Mouse (Mus musculus): ENCODE results near the gene Hyal5. TPM values are rescaled to one million over a fixed set of nuclear protein-coding genes. Genes with fewer than 3 reads are reported as not detected.

Hyal5 gene
- total and polyA plus RNA-seq, 2 experiments from 2014 or later: not detected

DNA sequence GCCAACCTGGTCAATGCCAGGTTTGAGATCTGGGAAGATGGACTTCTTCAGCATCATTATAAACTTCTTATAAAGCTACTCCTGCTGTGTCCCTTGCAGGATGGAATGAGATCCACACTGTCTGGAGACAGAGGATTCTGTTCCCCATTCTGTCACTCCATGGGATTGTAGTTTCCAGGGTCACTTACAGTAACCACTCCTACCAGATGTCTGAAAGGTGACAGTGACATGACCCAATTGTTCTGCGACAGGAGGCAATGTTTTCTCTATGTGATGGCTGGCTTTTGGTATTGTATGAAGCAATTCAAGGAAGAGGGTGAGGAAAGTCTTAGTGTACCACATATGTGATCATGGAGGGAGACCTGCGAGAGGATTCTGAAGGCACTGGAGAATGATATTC lies 50.0 kb downstream of the Hyal5 start:
- Histone ChIP-seq H3K9me3 (ENCODE audit: low read length) (no peaks in the 10 kb centered on the region), H3K27ac (no peak overlapping the region), H3K27me3 (ENCODE audit: insufficient read depth, low read length) (no peaks in the 10 kb centered on the region), H3K4me1 (ENCODE audit: insufficient read depth, low read length) (no peaks in the 10 kb centered on the region), H3K4me3 (ENCODE audit: low read length) (no peak overlapping the region), H3K9ac (replicated peaks; ENCODE audit: low read length) (no peak overlapping the region), H3K4me2 (ENCODE audit: low read depth, low read length) (no peak overlapping the region), H3K36me3 (ENCODE audit: insufficient read depth, low read length) (no peaks in the 10 kb centered on the region)
- ATAC-seq: no peak
- no peak for TF ChIP-seq CTCF (IDR thresholded peaks at IDR 0.05; ENCODE audit: low read depth)
- WGBS: 90% methylated on average over 2 of the region's 2 CpGs
- no peak for DNase-seq (ENCODE audit: low spot score)

DNA sequence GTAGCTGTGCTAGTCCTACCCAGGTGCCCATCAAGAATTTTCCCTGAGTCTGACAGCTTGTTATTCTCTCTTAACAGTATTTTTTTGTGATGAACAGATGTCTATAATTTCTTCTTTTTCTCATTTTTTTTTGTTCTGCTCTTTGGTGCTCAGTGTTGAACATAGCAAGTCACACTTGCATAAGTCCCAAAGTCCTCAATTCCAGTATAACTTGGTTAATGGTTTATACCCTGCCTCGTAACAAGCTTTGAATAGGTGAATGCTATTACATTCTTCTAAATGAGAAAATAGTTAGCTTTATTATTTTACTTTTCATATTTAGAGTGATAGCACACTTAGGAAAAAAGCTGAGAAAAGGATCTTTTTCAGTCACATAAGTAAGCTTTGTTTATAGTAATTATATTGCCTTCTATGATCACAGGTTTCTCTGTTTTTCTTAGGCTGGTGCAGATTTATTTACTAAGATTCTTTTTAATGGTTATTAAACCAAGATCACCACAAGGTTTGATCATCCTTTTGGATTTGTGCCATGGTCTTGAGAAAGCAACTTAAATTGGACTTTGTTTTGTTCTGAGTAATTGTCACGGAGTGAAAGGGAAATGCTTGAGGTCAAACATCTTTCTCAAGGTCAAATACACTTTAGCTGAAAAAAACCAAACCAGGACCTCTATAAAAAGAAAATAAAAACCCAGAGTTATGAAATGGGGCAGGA lies 52.4 kb downstream of the Hyal5 start:
- no peak overlapping the region for H3K4me2 ChIP-seq (ENCODE audit: low read depth, low read length)
- no peaks in the 10 kb centered on the region for H3K27me3 ChIP-seq (ENCODE audit: insufficient read depth, low read length)
- ATAC-seq (no peak), DNase-seq (ENCODE audit: low spot score) (no peak)
- 74% methylated on average over 2 of the region's 2 CpGs for WGBS
- no peak overlapping the region for H3K4me3 ChIP-seq (ENCODE audit: low read length)
- no peaks in the 10 kb centered on the region for H3K36me3 ChIP-seq (ENCODE audit: insufficient read depth, low read length)
- no peaks in the 10 kb centered on the region for H3K4me1 ChIP-seq (ENCODE audit: insufficient read depth, low read length)
- H3K27ac ChIP-seq: no peak overlapping the region
- no peak for TF ChIP-seq CTCF (IDR thresholded peaks at IDR 0.05; ENCODE audit: low read depth)
- H3K9me3 ChIP-seq (ENCODE audit: low read length): no peaks in the 10 kb centered on the region
- no peak overlapping the region for H3K9ac ChIP-seq (replicated peaks; ENCODE audit: low read length)

GRCm38 (mm10) chr6:24910728-24911105 lies 52.9 kb downstream of the Hyal5 start:
- Histone ChIP-seq H3K4me3 (ENCODE audit: low read length) (no peak overlapping the region), H3K4me1 (ENCODE audit: insufficient read depth, low read length) (no peaks in the 10 kb centered on the region), H3K9me3 (ENCODE audit: low read length) (no peaks in the 10 kb centered on the region), H3K9ac (replicated peaks; ENCODE audit: low read length) (no peak overlapping the region), H3K4me2 (ENCODE audit: low read depth, low read length) (no peak overlapping the region), H3K27ac (no peak overlapping the region), H3K27me3 (ENCODE audit: insufficient read depth, low read length) (no peaks in the 10 kb centered on the region), H3K36me3 (ENCODE audit: insufficient read depth, low read length) (no peaks in the 10 kb centered on the region)
- no peak for TF ChIP-seq CTCF (IDR thresholded peaks at IDR 0.05; ENCODE audit: low read depth)
- ATAC-seq (no peak), DNase-seq (ENCODE audit: low spot score) (no peak)

DNA sequence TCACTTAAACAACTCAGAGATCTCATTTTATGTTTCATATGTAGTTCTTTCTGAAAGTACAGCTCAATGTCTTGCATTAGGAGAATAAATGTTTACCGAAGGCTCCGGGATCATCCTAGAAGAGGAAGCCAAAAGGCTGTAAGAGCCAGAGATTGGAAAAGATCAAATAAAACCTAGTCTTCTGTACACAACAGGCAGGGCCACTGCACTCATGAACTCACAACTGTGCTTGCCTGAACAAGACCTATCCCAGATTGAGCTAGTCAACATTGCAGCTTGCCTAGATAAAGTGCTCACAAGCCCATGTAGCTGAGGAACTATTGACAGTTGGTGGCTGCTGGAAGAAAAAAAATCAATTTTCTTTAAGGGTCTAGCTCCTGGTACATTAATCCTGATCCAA lies 55.8 kb downstream of the Hyal5 start:
- no peaks in the 10 kb centered on the region for H3K36me3 ChIP-seq (ENCODE audit: insufficient read depth, low read length)
- H3K27me3 ChIP-seq (ENCODE audit: insufficient read depth, low read length): no peaks in the 10 kb centered on the region
- H3K4me2 ChIP-seq (ENCODE audit: low read depth, low read length): no peak overlapping the region
- WGBS: 95% methylated on average over 2 of the region's 2 CpGs
- no peak overlapping the region for H3K4me3 ChIP-seq (ENCODE audit: low read length)
- DNase-seq (ENCODE audit: low spot score) (no peak), ATAC-seq (no peak)
- H3K4me1 ChIP-seq (ENCODE audit: insufficient read depth, low read length): no peaks in the 10 kb centered on the region
- no peak overlapping the region for H3K27ac ChIP-seq
- H3K9ac ChIP-seq (replicated peaks; ENCODE audit: low read length): no peak overlapping the region
- no peaks in the 10 kb centered on the region for H3K9me3 ChIP-seq (ENCODE audit: low read length)
- TF ChIP-seq CTCF (IDR thresholded peaks at IDR 0.05; ENCODE audit: low read depth): no peak

DNA sequence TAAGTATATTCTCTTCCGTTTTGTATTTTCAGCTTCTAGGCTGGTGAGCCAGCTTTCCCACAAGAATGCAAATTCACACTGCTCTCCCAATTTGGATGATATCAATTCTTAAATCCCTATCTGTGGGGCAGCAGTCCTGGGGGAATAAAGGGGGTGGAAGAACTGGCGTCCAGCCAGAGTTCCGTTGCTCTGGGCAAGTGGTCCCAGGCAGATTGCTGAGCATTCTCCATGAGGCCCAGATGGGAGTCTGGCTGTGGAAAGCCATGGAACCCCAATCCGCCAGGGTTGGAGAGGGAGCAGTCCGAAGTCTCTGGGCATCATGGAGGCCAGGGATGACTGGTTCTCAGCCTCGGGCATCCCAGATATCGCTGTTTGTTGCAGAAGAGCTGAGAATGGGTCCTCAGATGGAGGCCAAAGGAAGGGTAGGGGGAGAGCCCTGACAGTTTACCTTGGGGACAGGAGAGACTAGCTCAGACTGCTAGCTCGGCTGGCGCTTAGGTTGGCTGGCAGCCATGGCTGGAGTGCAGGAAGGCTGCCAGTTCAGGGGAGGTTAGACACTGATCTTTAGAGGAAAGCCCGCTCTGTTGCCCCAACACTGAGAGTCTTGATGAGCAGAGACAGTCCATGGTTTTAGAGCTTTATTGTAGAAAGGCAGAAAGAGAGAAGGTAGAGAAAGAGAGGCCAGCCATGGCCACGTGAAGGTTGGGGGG lies 67.4 kb downstream of the Hyal5 start:
- Histone ChIP-seq H3K4me1 (ENCODE audit: insufficient read depth, low read length) (no peaks in the 10 kb centered on the region), H3K9ac (replicated peaks; ENCODE audit: low read length) (no peak overlapping the region), H3K9me3 (ENCODE audit: low read length) (no peaks in the 10 kb centered on the region), H3K27ac (no peak overlapping the region), H3K4me2 (ENCODE audit: low read depth, low read length) (no peak overlapping the region), H3K4me3 (ENCODE audit: low read length) (no peak overlapping the region), H3K36me3 (ENCODE audit: insufficient read depth, low read length) (no peaks in the 10 kb centered on the region), H3K27me3 (ENCODE audit: insufficient read depth, low read length) (no peaks in the 10 kb centered on the region)
- ATAC-seq (no peak), DNase-seq (ENCODE audit: low spot score) (peak; percentile 14)
- no peak for TF ChIP-seq CTCF (IDR thresholded peaks at IDR 0.05; ENCODE audit: low read depth)
- WGBS: 75% methylated on average over 11 of the region's 11 CpGs

Other genes with a start within 250 kb of the Hyal5 start
- gene Wasl, start 193.0 kb upstream of the Hyal5 start, total RNA-seq (2014; rRNA removed): 20.0 and 20.9 TPM in 2 replicates
- gene Wasl, start 193.0 kb upstream of the Hyal5 start, polyA plus RNA-seq (2015; fragmentation: Nextera tagmentation; extraction: Ambion mirVana): 57.4 and 61.0 TPM in 2 replicates
- gene Hyal6, start 124.8 kb upstream of the Hyal5 start, total RNA-seq (2014; rRNA removed): not detected in 2 replicates
- gene Hyal6, start 124.8 kb upstream of the Hyal5 start, polyA plus RNA-seq (2015; fragmentation: Nextera tagmentation; extraction: Ambion mirVana): not detected in 2 replicates
- not detected in 2 replicates for gene Hyal4, start 109.7 kb upstream of the Hyal5 start, total RNA-seq (2014; rRNA removed)
- not detected in 2 replicates for gene Hyal4, start 109.7 kb upstream of the Hyal5 start, polyA plus RNA-seq (2015; fragmentation: Nextera tagmentation; extraction: Ambion mirVana)
- not detected in 2 replicates for gene Spam1, start 66.8 kb upstream of the Hyal5 start, total RNA-seq (2014; rRNA removed)
- gene Spam1, start 66.8 kb upstream of the Hyal5 start, polyA plus RNA-seq (2015; fragmentation: Nextera tagmentation; extraction: Ambion mirVana): not detected in 2 replicates
- 25.2 and 30.6 TPM in 2 replicates for gene Tmem229a, start 98.3 kb downstream of the Hyal5 start, total RNA-seq (2014; rRNA removed)
- 7.4 and 8.3 TPM in 2 replicates for gene Tmem229a, start 98.3 kb downstream of the Hyal5 start, polyA plus RNA-seq (2015; fragmentation: Nextera tagmentation; extraction: Ambion mirVana)